Mouse (Mus musculus): ENCODE measurements around the gene Hist1h3d. TPM values are rescaled to one million over a fixed set of nuclear protein-coding genes. Genes with fewer than 3 reads are reported as not detected.

Hist1h3d gene
- polyA plus RNA-seq, 1 experiment from 2014 or later, result not detected

Other genes with a start within 250 kb of the Hist1h3d start
- gene Zfp322a, start 206.6 kb upstream of the Hist1h3d start, polyA plus RNA-seq (2017; shearing (Covaris generic)), result 32.3 TPM
- gene Abt1, start 151.9 kb upstream of the Hist1h3d start, polyA plus RNA-seq (2017; shearing (Covaris generic)), result 12.4 TPM
- gene Btn1a1, start 109.9 kb upstream of the Hist1h3d start, polyA plus RNA-seq (2017; shearing (Covaris generic)), result not detected
- not detected for gene Btn2a2, start 86.9 kb upstream of the Hist1h3d start, polyA plus RNA-seq (2017; shearing (Covaris generic))
- 4.6 TPM for gene Hist1h4h, start 44.7 kb upstream of the Hist1h3d start, polyA plus RNA-seq (2017; shearing (Covaris generic))
- gene Hist1h2af, start 41.9 kb upstream of the Hist1h3d start, polyA plus RNA-seq (2017; shearing (Covaris generic)), result not detected
- not detected for gene Hist1h3g, start 40.3 kb upstream of the Hist1h3d start, polyA plus RNA-seq (2017; shearing (Covaris generic))
- 0.29 TPM for gene Hist1h2bh, start 32.4 kb upstream of the Hist1h3d start, polyA plus RNA-seq (2017; shearing (Covaris generic))
- 0.24 TPM for gene Hist1h3f, start 31.7 kb upstream of the Hist1h3d start, polyA plus RNA-seq (2017; shearing (Covaris generic))
- gene Hist1h4f, start 24.1 kb upstream of the Hist1h3d start, polyA plus RNA-seq (2017; shearing (Covaris generic)), result not detected
- gene Hist1h1d, start 22.5 kb upstream of the Hist1h3d start, polyA plus RNA-seq (2017; shearing (Covaris generic)), result 0.40 TPM
- 0.90 TPM for gene Hist1h3e, start 13.4 kb upstream of the Hist1h3d start, polyA plus RNA-seq (2017; shearing (Covaris generic))
- gene Hist1h2ae, start 4.5 kb upstream of the Hist1h3d start, polyA plus RNA-seq (2017; shearing (Covaris generic)), result 1.6 TPM
- 2.2 TPM for gene Hist1h2bg, start 4.4 kb upstream of the Hist1h3d start, polyA plus RNA-seq (2017; shearing (Covaris generic))
- gene Hist1h2bf, start 1.6 kb upstream of the Hist1h3d start, polyA plus RNA-seq (2017; shearing (Covaris generic)), result 1.3 TPM
- gene Hist1h2ad, start 1.4 kb upstream of the Hist1h3d start, polyA plus RNA-seq (2017; shearing (Covaris generic)), result not detected
- 32.4 TPM for gene Hist1h4d, start 5.8 kb downstream of the Hist1h3d start, polyA plus RNA-seq (2017; shearing (Covaris generic))
- 5.6 TPM for gene Hist1h2be, start 45.4 kb downstream of the Hist1h3d start, polyA plus RNA-seq (2017; shearing (Covaris generic))
- 16.6 TPM for gene Hist1h1e, start 46.8 kb downstream of the Hist1h3d start, polyA plus RNA-seq (2017; shearing (Covaris generic))
- gene Hist1h2ac, start 108.2 kb downstream of the Hist1h3d start, polyA plus RNA-seq (2017; shearing (Covaris generic)), result 0.23 TPM
- gene Hist1h2bc, start 108.4 kb downstream of the Hist1h3d start, polyA plus RNA-seq (2017; shearing (Covaris generic)), result 8.8 TPM
- not detected for gene Hist1h1t, start 120.1 kb downstream of the Hist1h3d start, polyA plus RNA-seq (2017; shearing (Covaris generic))
- gene Hist1h4c, start 122.7 kb downstream of the Hist1h3d start, polyA plus RNA-seq (2017; shearing (Covaris generic)), result 2.7 TPM
- 2.8 TPM for gene Hfe, start 135.1 kb downstream of the Hist1h3d start, polyA plus RNA-seq (2017; shearing (Covaris generic))
- gene Hist1h1c, start 163.0 kb downstream of the Hist1h3d start, polyA plus RNA-seq (2017; shearing (Covaris generic)), result 17.4 TPM
- 0.50 TPM for gene Hist1h3c, start 169.8 kb downstream of the Hist1h3d start, polyA plus RNA-seq (2017; shearing (Covaris generic))
- gene Hist1h2bb, start 171.0 kb downstream of the Hist1h3d start, polyA plus RNA-seq (2017; shearing (Covaris generic)), result 2.5 TPM
- 0.79 TPM for gene Hist1h2ab, start 175.4 kb downstream of the Hist1h3d start, polyA plus RNA-seq (2017; shearing (Covaris generic))
- gene Hist1h3b, start 176.5 kb downstream of the Hist1h3d start, polyA plus RNA-seq (2017; shearing (Covaris generic)), result not detected
- gene Hist1h4b, start 181.2 kb downstream of the Hist1h3d start, polyA plus RNA-seq (2017; shearing (Covaris generic)), result 11.3 TPM
- not detected for gene Hist1h4a, start 185.5 kb downstream of the Hist1h3d start, polyA plus RNA-seq (2017; shearing (Covaris generic))
- gene Hist1h3a, start 186.6 kb downstream of the Hist1h3d start, polyA plus RNA-seq (2017; shearing (Covaris generic)), result 1.9 TPM
- gene Hist1h1a, start 187.9 kb downstream of the Hist1h3d start, polyA plus RNA-seq (2017; shearing (Covaris generic)), result 0.95 TPM
- not detected for gene Trim38, start 194.2 kb downstream of the Hist1h3d start, polyA plus RNA-seq (2017; shearing (Covaris generic))
- gene Slc17a2, start 231.2 kb downstream of the Hist1h3d start, polyA plus RNA-seq (2017; shearing (Covaris generic)), result not detected

All from inflammation-experienced regulatory T-cells, adult 16 weeks (primary cell).